Mouse (Mus musculus) stomach, postnatal 0 days (tissue): ENCODE measurements at regions not wholly inside any gene's neighbourhood (a gene's known extent, or its start where the extent isn't known, plus 50 kb on each side); places are given as distances from the start of the nearest gene placed in this dataset.

Experiments used
- CTCF ChIP-seq: IDR thresholded peaks from 2 replicates; pipeline ENCODE4 v1.5.1; 2016; ENCODE audit warnings: antibody characterized with exemption, low read depth, mild to moderate bottlenecking, moderate library complexity
- EP300 ChIP-seq: optimal IDR thresholded peaks from 2 replicates; pipeline ENCODE3; 2016; ENCODE audit warnings: antibody characterized with exemption

DNA sequence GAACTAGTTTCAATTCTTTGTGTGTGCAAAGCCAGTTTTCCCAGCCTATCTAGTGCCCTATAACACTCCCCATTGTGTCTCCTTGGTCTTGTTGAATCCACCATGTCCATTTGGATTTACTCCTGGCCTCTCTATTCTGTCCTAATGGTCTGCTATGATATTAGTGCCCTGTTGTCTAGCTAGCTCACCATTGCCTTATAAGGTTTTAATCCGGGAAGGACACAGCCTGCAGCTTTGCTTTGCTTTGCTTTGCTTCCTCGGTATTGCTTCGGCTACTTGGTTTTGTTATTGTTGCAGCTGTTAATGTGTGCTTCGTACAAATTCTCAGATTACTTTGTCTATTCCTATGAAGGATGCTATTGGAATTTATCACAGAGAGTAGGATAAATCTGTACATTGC lies 152.9 kb upstream of the Cd180 start:
- no peak for TF ChIP-seq CTCF
- TF ChIP-seq EP300, result no peak
